Mouse (Mus musculus) lung, adult 2 months (tissue): Measurements from ENCODE around the gene Cdkn2aip. TPM values are rescaled to one million over a fixed set of nuclear protein-coding genes. Genes with fewer than 3 reads are reported as not detected.

Experiments used
- DNase-seq: peaks from one replicate; pipeline ENCODE4 v3.0.0; 2022
- H3K4me1 ChIP-seq: fragments of 200-500 bp; 2 replicates; pipeline ENCODE4 v1.6.1; 2011; ENCODE audit warnings: low read length; ENCODE audit not compliant: control insufficient read depth, insufficient read depth
- H3K4me3 ChIP-seq: fragments of 200-500 bp; replicated peaks from 2 replicates; pipeline ENCODE3; 2011; ENCODE audit warnings: low read depth, mild to moderate bottlenecking, control low read depth, low read length; ENCODE audit errors: extremely low read depth
- CTCF ChIP-seq: fragments of 200-500 bp; IDR thresholded peaks from 2 replicates; pipeline ENCODE4 v1.5.1; 2011; ENCODE audit warnings: mild to moderate bottlenecking, low read length, control low read depth; ENCODE audit not compliant: insufficient read depth
- POLR2A ChIP-seq: fragments of 200-500 bp; IDR thresholded peaks from 2 replicates; pipeline ENCODE4 v1.6.1; 2011; ENCODE audit warnings: low read depth, mild to moderate bottlenecking, control low read depth, low read length, borderline replicate concordance; ENCODE audit errors: extremely low read depth
- WGBS: fragments of 180-500 bp; shearing (Covaris S2); methylation state at CpG from one replicate; pipeline ENCODE4 v1.1.7; 2018; 5-methylcytosine and 5-hydroxymethylcytosine counted together
- polyA plus RNA-seq: library from polyadenylated mRNA; depleted of rRNA; stranded (reverse); fragments of >200 nt; gene quantifications from 2 replicates; pipeline ENCODE4 v1.2.3, GENCODE M21; 2012

The Cdkn2aip gene
- polyA plus RNA-seq, 1 experiment, result 9.6 TPM

GRCm38 (mm10) chr8:47683994-47684393 lies 29.7 kb downstream of the Cdkn2aip start:
- Histone ChIP-seq H3K4me3 (no peak overlapping the region), H3K4me1 (no peaks in the 10 kb centered on the region; the same call in 1 of the 2 replicates)
- no peak for DNase-seq
- TF ChIP-seq CTCF (no peak), POLR2A (no peak)
- WGBS, result 81% methylated on average over 9 of the region's 9 CpGs

GRCm38 (mm10) chr8:47680306-47680705 lies 33.4 kb downstream of the Cdkn2aip start:
- no peak for DNase-seq
- TF ChIP-seq CTCF (no peak), POLR2A (no peak)
- Histone ChIP-seq H3K4me1 (peaks cover 4% of the 10 kb centered on the region; the same call in 1 of the 2 replicates), H3K4me3 (no peak overlapping the region)
- 60% methylated on average over 4 of the region's 4 CpGs for WGBS

GRCm38 (mm10) chr8:47679603-47680002 lies 34.1 kb downstream of the Cdkn2aip start:
- peaks cover 4% of the 10 kb centered on the region; the same call in 1 of the 2 replicates for H3K4me1 ChIP-seq
- no peak for DNase-seq
- H3K4me3 ChIP-seq, result no peak overlapping the region
- TF ChIP-seq POLR2A (no peak), CTCF (no peak)
- 86% methylated on average over 1 of the region's 1 CpGs for WGBS

GRCm38 (mm10) chr8:47676631-47677030 lies 37.1 kb downstream of the Cdkn2aip start:
- H3K4me3 ChIP-seq, result no peak overlapping the region
- TF ChIP-seq CTCF, result no peak
- no peak for TF ChIP-seq POLR2A
- DNase-seq, result no peak
- H3K4me1 ChIP-seq, result peaks cover 4% of the 10 kb centered on the region; the same call in 1 of the 2 replicates
- 63% methylated on average over 2 of the region's 2 CpGs for WGBS

GRCm38 (mm10) chr8:47676224-47676623 lies 37.5 kb downstream of the Cdkn2aip start:
- peaks cover 4% of the 10 kb centered on the region; the same call in 1 of the 2 replicates for H3K4me1 ChIP-seq
- peak overlapping the region; percentile 61 for H3K4me3 ChIP-seq
- WGBS, result 4% methylated on average over 15 of the region's 15 CpGs
- no peak for DNase-seq
- TF ChIP-seq POLR2A, result no peak
- TF ChIP-seq CTCF, result no peak

- peaks cover 4% of the 10 kb centered on the region; the same call in 1 of the 2 replicates for H3K4me1 ChIP-seq
- no peak for TF ChIP-seq CTCF
- TF ChIP-seq POLR2A, result peak; percentile 25; the same call in 1 of the 2 replicates
- DNase-seq, result no peak
- H3K4me3 ChIP-seq, result peak overlapping the region; percentile 94
- 0% methylated on average over 20 of the region's 20 CpGs for WGBS
These were observed 37.9 kb downstream of the Cdkn2aip start for GRCm38 (mm10) chr8:47675786-47676185.

- Histone ChIP-seq H3K4me3 (peak within 1 kb of the TSS; percentile 94), H3K4me1 (peaks cover 4% of the 10 kb centered on the region; the same call in 1 of the 2 replicates)
- DNase-seq, result peak; percentile 100
- under 1% methylated on average over 103 of the region's 106 CpGs for WGBS
- TF ChIP-seq POLR2A (peak; percentile 54), CTCF (no peak)
These were observed 38.7 kb downstream of the Cdkn2aip start, which contains the start of gene Ing2 for GRCm38 (mm10) chr8:47674777-47675710. TSS of gene Ing2 (minus strand) at chr8:47675556.

- no peak for DNase-seq
These were observed 39.5 kb downstream of the Cdkn2aip start for GRCm38 (mm10) chr8:47674140-47674776.

More at GRCm38 (mm10) chr8:47674140-47674776, 39.5 kb downstream of the Cdkn2aip start:
- no peak for TF ChIP-seq CTCF
- no peak for TF ChIP-seq POLR2A
- peaks cover 4% of the 10 kb centered on the region; the same call in 1 of the 2 replicates for H3K4me1 ChIP-seq
- peak overlapping the region; percentile 94 for H3K4me3 ChIP-seq
- under 1% methylated on average over 46 of the region's 59 CpGs for WGBS
